Mouse (Mus musculus) megakaryocyte, adult 5-6 weeks (primary cell): Measurements from ENCODE around the gene Gm20388. TPM values are rescaled to one million over a fixed set of nuclear protein-coding genes. Genes with fewer than 3 reads are reported as not detected.
"Not testable (repeated sequence)": the region's sequence is repeated elsewhere in the genome, so short reads cannot be mapped to it uniquely, and the experiment has no call there.

Source experiments
- ATAC-seq: 2 replicates; pipeline ENCODE4 v1.8.0; 2016; ENCODE audit warnings: mild to moderate bottlenecking, inconsistent platforms; ENCODE audit not compliant: poor library complexity, severe bottlenecking
- total RNA-seq, 2 experiments: library from RNA; stranded (forward) in 1 of 2; stranded (reverse) in 1 of 2; fragments of 153-499, 151-499 nt in 1 of 2; fragments of 221-1000, 200-1000 nt in 1 of 2; gene quantifications; 2 replicates each; pipeline versions ENCODE4 v1.2.3 to v1.2.4; 2015 to 2017

The Gm20388 gene
- total RNA-seq, 2 experiments from 2014 or later = 7.6 to 15.5 TPM

GRCm38 (mm10) chr8:120760341-120761215 lies 849.9 kb downstream of the Gm20388 start:
- ATAC-seq = 0 out of 2 replicates have a peak, but pooled peaks have one; percentile 9

- ATAC-seq = peak; percentile 74
Observed at GRCm38 (mm10) chr8:120763267-120763666, 852.6 kb downstream of the Gm20388 start.

- no peak for ATAC-seq
Observed at GRCm38 (mm10) chr8:120764638-120765037, 854.0 kb downstream of the Gm20388 start.

GRCm38 (mm10) chr8:120766622-120767021 lies 856.0 kb downstream of the Gm20388 start:
- ATAC-seq = 0 out of 2 replicates have a peak, but pooled peaks have one; percentile 28

- peak; percentile 57 for ATAC-seq
Observed at GRCm38 (mm10) chr8:120768454-120769218, 858.0 kb downstream of the Gm20388 start.

GRCm38 (mm10) chr8:120777184-120777583 lies 866.5 kb downstream of the Gm20388 start:
- peak; percentile 70 for ATAC-seq

GRCm38 (mm10) chr8:120777732-120778131 lies 867.1 kb downstream of the Gm20388 start:
- ATAC-seq = no peak

GRCm38 (mm10) chr8:120779106-120779505 lies 868.5 kb downstream of the Gm20388 start:
- ATAC-seq = no peak

GRCm38 (mm10) chr8:120783781-120784180 lies 873.1 kb downstream of the Gm20388 start:
- ATAC-seq = peak; percentile 32; the same call in 1 of the 2 replicates

- ATAC-seq = peak; percentile 48
Observed at GRCm38 (mm10) chr8:120786753-120787152, 876.1 kb downstream of the Gm20388 start.

- ATAC-seq = no peak
Observed at GRCm38 (mm10) chr8:120787631-120788030, 877.0 kb downstream of the Gm20388 start.

GRCm38 (mm10) chr8:120792710-120793109 lies 882.1 kb downstream of the Gm20388 start:
- ATAC-seq = peak; percentile 90

GRCm38 (mm10) chr8:120795944-120796635 lies 885.4 kb downstream of the Gm20388 start:
- peak; percentile 59 for ATAC-seq

GRCm38 (mm10) chr8:120797019-120797727 lies 886.5 kb downstream of the Gm20388 start:
- ATAC-seq = no peak

GRCm38 (mm10) chr8:120800308-120800865 lies 889.7 kb downstream of the Gm20388 start:
- no peak for ATAC-seq

- not testable (repeated sequence) for ATAC-seq
Observed at GRCm38 (mm10) chr8:120803661-120804375, 893.2 kb downstream of the Gm20388 start.

- no peak for ATAC-seq
Observed at GRCm38 (mm10) chr8:120804741-120805140, 894.1 kb downstream of the Gm20388 start.

GRCm38 (mm10) chr8:120806780-120807264 lies 896.2 kb downstream of the Gm20388 start:
- ATAC-seq = no peak

GRCm38 (mm10) chr8:120807719-120808118 lies 897.1 kb downstream of the Gm20388 start:
- ATAC-seq = peak; percentile 52; the same call in 1 of the 2 replicates
